ENCODE assay signal across 7 mouse cellular contexts in genomic region chr2:163839519-163839918, GRCm38 (mm10). TPM values are rescaled to one million over a fixed set of nuclear protein-coding genes. Genes with fewer than 3 reads are reported as not detected.
A peak's percentile ranks its signal among the peaks of the same experiment; 100 is the strongest.
DNase-seq lines count a peak whose midpoint lies in the region; ATAC-seq lines count a peak whose summit lies in the region.

No protein-coding gene starts in this region.

- DNase-seq in layer of hippocampus, postnatal 10 days (ENCODE audit: low spot score in 2 of 2) = peak; percentile 58 to 61
- DNase-seq in layer of hippocampus, adult 9-11 months = no peak
- DNase-seq in brain, adult 2 months (ENCODE audit: low read depth, low spot score) = peak; percentile 80
- DNase-seq in heart, adult 9 months (ENCODE audit: low spot score in 2 of 2) = peak; percentile 42 to 62
- DNase-seq in lung, postnatal 36 days = peak; percentile 80
- no peak for DNase-seq in left cerebral cortex, adult 18-20 months (ENCODE audit: low spot score in 2 of 2)

- no peak for ATAC-seq in megakaryocyte, adult 5-6 weeks (ENCODE audit: poor library complexity, severe bottlenecking)

RNA-seq across cellular contexts. Expression of gene Kcnk15, which starts 13.9 kb away (rescaled TPM):
- total RNA-seq in layer of hippocampus, postnatal 10 days (2021) = not detected
- total RNA-seq in left cerebral cortex, adult 18-20 months (2021) = under 1 TPM; 0.30 to 0.63 TPM
- not detected in 2 replicates for total RNA-seq in megakaryocyte, adult 5-6 weeks (2015)
- total RNA-seq in megakaryocyte, adult 5-6 weeks (2017) = not detected in 2 replicates

RNA-seq across cellular contexts. Expression of gene Ccn5, which starts 18.9 kb away (rescaled TPM):
- under 1 TPM in 1 of 2 experiments, not detected in 1; 0.27 TPM for total RNA-seq in layer of hippocampus, postnatal 10 days (2021)
- total RNA-seq in left cerebral cortex, adult 18-20 months (2021) = not detected
- total RNA-seq in megakaryocyte, adult 5-6 weeks (2015) = 0.27 TPM in 1 of 2 replicates, not detected in the other
- 0.59 and 1.5 TPM in 2 replicates for total RNA-seq in megakaryocyte, adult 5-6 weeks (2017)

Comparison
In these comparisons a context has a peak if more than half of its experiments do, and no peak if none do; other contexts are left out.
1. DNase-seq: peak in layer of hippocampus, postnatal 10 days (2 of 2), brain, adult 2 months (single experiment), heart, adult 9 months (2 of 2) and lung, postnatal 36 days (single experiment); none in layer of hippocampus, adult 9-11 months (single experiment) and left cerebral cortex, adult 18-20 months (0 of 2).